Mouse (Mus musculus): ENCODE results near the gene Cars2.
A peak's percentile ranks its signal among the peaks of the same experiment; 100 is the strongest.
"Not testable (repeated sequence)": the region's sequence is repeated elsewhere in the genome, so short reads cannot be mapped to it uniquely, and the experiment has no call there.

Gene Cars2

GRCm38 (mm10) chr8:11556691-11557423 lies 6.3 kb upstream of the Cars2 start:
- peak; percentile 34 for DNase-seq (ENCODE audit: low read depth, low spot score)

GRCm38 (mm10) chr8:11555720-11556591 lies 5.4 kb upstream of the Cars2 start:
- DNase-seq (ENCODE audit: low read depth, low spot score) = peak; percentile 100

GRCm38 (mm10) chr8:11554799-11555719 lies 4.5 kb upstream of the Cars2 start, which contains the start of gene Ing1:
Gene Ing1, plus strand, starts transcription at chr8:11555571.
- peak; percentile 99 for DNase-seq (ENCODE audit: low read depth, low spot score)

- DNase-seq (ENCODE audit: low read depth, low spot score) = no peak
Observed at GRCm38 (mm10) chr8:11552390-11552789, 1.8 kb upstream of the Cars2 start.

- not testable (repeated sequence) for DNase-seq (ENCODE audit: low read depth, low spot score)
Observed at GRCm38 (mm10) chr8:11551497-11551896, 914 bp upstream of the Cars2 start.

GRCm38 (mm10) chr8:11549706-11550105 lies 877 bp downstream of the Cars2 start:
- peak; percentile 54 for DNase-seq (ENCODE audit: low read depth, low spot score)

- DNase-seq (ENCODE audit: low read depth, low spot score) = peak; percentile 5
Observed at GRCm38 (mm10) chr8:11547063-11547462, 3.5 kb downstream of the Cars2 start.

- DNase-seq (ENCODE audit: low read depth, low spot score) = peak; percentile 29
Observed at GRCm38 (mm10) chr8:11544386-11544785, 6.2 kb downstream of the Cars2 start.

- DNase-seq (ENCODE audit: low read depth, low spot score) = no peak
Observed at GRCm38 (mm10) chr8:11542866-11543265, 7.7 kb downstream of the Cars2 start.

- DNase-seq (ENCODE audit: low read depth, low spot score) = no peak
Observed at GRCm38 (mm10) chr8:11542031-11542430, 8.6 kb downstream of the Cars2 start.

GRCm38 (mm10) chr8:11540182-11540581 lies 10.4 kb downstream of the Cars2 start:
- no peak for DNase-seq (ENCODE audit: low read depth, low spot score)

GRCm38 (mm10) chr8:11539049-11539448 lies 11.5 kb downstream of the Cars2 start:
- no peak for DNase-seq (ENCODE audit: low read depth, low spot score)

GRCm38 (mm10) chr8:11534494-11534893 lies 16.1 kb downstream of the Cars2 start:
- no peak for DNase-seq (ENCODE audit: low read depth, low spot score)

- no peak for DNase-seq (ENCODE audit: low read depth, low spot score)
Observed at GRCm38 (mm10) chr8:11530849-11531248, 19.7 kb downstream of the Cars2 start.

GRCm38 (mm10) chr8:11530155-11530770 lies 20.3 kb downstream of the Cars2 start:
- no peak for DNase-seq (ENCODE audit: low read depth, low spot score)

GRCm38 (mm10) chr8:11523331-11523730 lies 27.3 kb downstream of the Cars2 start:
- DNase-seq (ENCODE audit: low read depth, low spot score) = no peak

- no peak for DNase-seq (ENCODE audit: low read depth, low spot score)
Observed at GRCm38 (mm10) chr8:11518676-11519075, 31.9 kb downstream of the Cars2 start.

- no peak for DNase-seq (ENCODE audit: low read depth, low spot score)
Observed at GRCm38 (mm10) chr8:11518056-11518396, 32.6 kb downstream of the Cars2 start.

GRCm38 (mm10) chr8:11517366-11518055 lies 33.1 kb downstream of the Cars2 start:
- no peak for DNase-seq (ENCODE audit: low read depth, low spot score)

GRCm38 (mm10) chr8:11516292-11516691 lies 34.3 kb downstream of the Cars2 start:
- no peak for DNase-seq (ENCODE audit: low read depth, low spot score)

GRCm38 (mm10) chr8:11513247-11513646 lies 37.3 kb downstream of the Cars2 start:
- no peak for DNase-seq (ENCODE audit: low read depth, low spot score)
